9 mouse cellular contexts compared by ENCODE assay signal in genomic region chr3:93446128-93446755, GRCm38 (mm10). TPM values are rescaled to one million over a fixed set of nuclear protein-coding genes. Genes with fewer than 3 reads are reported as not detected.
DNase-seq lines count a peak whose midpoint lies in the region; ATAC-seq and TF ChIP-seq lines count a peak whose summit lies in the region.
"Had no signal": no experiment of that assay in that cellular context is flagged by ENCODE, and none has a peak within 500 bp of the region (broad histone marks: within the 10 kb centered on the region; RNA-seq: fewer than 3 reads in every experiment).

No protein-coding gene starts in this region.

- 1% methylated on average over 54 of the region's 54 CpGs for WGBS in embryonic facial prominence, embryonic 15.5 days
- WGBS in hindbrain, postnatal 0 days: under 1% methylated on average over 54 of the region's 54 CpGs
- 3% methylated on average over 54 of the region's 54 CpGs for WGBS in limb, embryonic 14.5 days
- under 1% methylated on average over 54 of the region's 54 CpGs for WGBS in midbrain, embryonic 16.5 days
- WGBS in thymus, adult 2 months: 3% methylated on average over 54 of the region's 54 CpGs

- no peak for TF ChIP-seq POLR2A in limb, embryonic 14.5 days (IDR thresholded peaks at IDR 0.05; ENCODE audit: borderline replicate concordance, extremely low read depth, insufficient read depth, insufficient read length)
- TF ChIP-seq POLR2A in testis, adult 2 months (IDR thresholded peaks at IDR 0.05; ENCODE audit: control insufficient read depth, low read depth, low read length): no peak
- TF ChIP-seq POLR2A in thymus, adult 2 months (IDR thresholded peaks at IDR 0.05; ENCODE audit: control insufficient read depth, extremely low read depth, insufficient read depth, low read length, poor library complexity): no peak

- ATAC-seq in embryonic facial prominence, embryonic 15.5 days (ENCODE audit: insufficient number of reproducible peaks, low FRiP score, low TSS enrichment, low read depth): no peak
- ATAC-seq in hindbrain, postnatal 0 days: no peak
- ATAC-seq in limb, embryonic 14.5 days (ENCODE audit: low FRiP score, low read depth): no peak
- ATAC-seq in midbrain, embryonic 16.5 days: no peak

- no peak for TF ChIP-seq CTCF in E14TG2a.4 (conservative IDR thresholded peaks at IDR 0.05; ENCODE audit: low read length)
- peak; percentile 47; the same call in 1 of the 2 replicates for TF ChIP-seq CTCF in hindbrain, postnatal 0 days (IDR thresholded peaks at IDR 0.05; ENCODE audit: low read depth)
- TF ChIP-seq CTCF in testis, adult 2 months (IDR thresholded peaks at IDR 0.05; ENCODE audit: control insufficient read depth, insufficient read depth, insufficient replicate concordance, low read depth, low read length): no peak
- TF ChIP-seq CTCF in thymus, adult 2 months (IDR thresholded peaks at IDR 0.05; ENCODE audit: borderline replicate concordance, control insufficient read depth, extremely low read depth, insufficient read depth, low read length, poor library complexity): no peak

- H3K27me3 ChIP-seq in E14TG2a.4 (ENCODE audit: insufficient read depth, low read length): peaks cover 66% of the 10 kb centered on the region
- H3K27me3 ChIP-seq in embryonic facial prominence, embryonic 15.5 days: peaks cover 29% of the 10 kb centered on the region
- peaks cover 21% of the 10 kb centered on the region for H3K27me3 ChIP-seq in hindbrain, postnatal 0 days (ENCODE audit: insufficient read depth, low read length)
- peaks cover 43% of the 10 kb centered on the region for H3K27me3 ChIP-seq in limb, embryonic 14.5 days (ENCODE audit: control insufficient read depth, insufficient read depth, low read length)
- peaks cover 6% of the 10 kb centered on the region; the same call in 1 of the 2 replicates for H3K27me3 ChIP-seq in midbrain, embryonic 16.5 days (ENCODE audit: control insufficient read depth, insufficient read depth, low read depth, low read length)
- peaks cover 4% of the 10 kb centered on the region; the same call in 1 of the 2 replicates for H3K27me3 ChIP-seq in testis, adult 2 months (ENCODE audit: control insufficient read depth, insufficient read depth, low read length)
- peaks cover 23% of the 10 kb centered on the region for H3K27me3 ChIP-seq in thymus, adult 2 months (ENCODE audit: control insufficient read depth, insufficient read depth, low read length)

- H3K9ac ChIP-seq in embryonic facial prominence, embryonic 15.5 days: peak overlapping the region; percentile 21
- peak overlapping the region; percentile 17; the same call in 1 of the 2 replicates for H3K9ac ChIP-seq in hindbrain, postnatal 0 days (replicated peaks; ENCODE audit: low read length)
- H3K9ac ChIP-seq in limb, embryonic 14.5 days (ENCODE audit: low read depth, low read length, severe bottlenecking): 0 out of 2 replicates have a peak overlapping the region, but pooled peaks have one; percentile 44
- peak overlapping the region; percentile 48; the same call in 1 of the 2 replicates for H3K9ac ChIP-seq in midbrain, embryonic 16.5 days (ENCODE audit: low read depth, low read length)

- H3K4me3 ChIP-seq in E14TG2a.4 (replicated peaks; ENCODE audit: low read length): peak overlapping the region; percentile 73
- H3K4me3 ChIP-seq in embryonic facial prominence, embryonic 15.5 days (replicated peaks): peak overlapping the region; percentile 59
- H3K4me3 ChIP-seq in hindbrain, postnatal 0 days (ENCODE audit: low read length): peak overlapping the region; percentile 51
- H3K4me3 ChIP-seq in limb, embryonic 14.5 days (replicated peaks; ENCODE audit: low read length): peak overlapping the region; percentile 57
- peak overlapping the region; percentile 54 for H3K4me3 ChIP-seq in midbrain, embryonic 16.5 days (ENCODE audit: low read depth, low read length)
- H3K4me3 ChIP-seq in testis, adult 2 months (ENCODE audit: control insufficient read depth, low read depth, low read length): peak overlapping the region; percentile 85
- no peak overlapping the region for H3K4me3 ChIP-seq in thymus, adult 2 months (ENCODE audit: control insufficient read depth, insufficient read depth, low read length)

- H3K27ac ChIP-seq in embryonic facial prominence, embryonic 15.5 days (replicated peaks): no peak overlapping the region
- no peak overlapping the region for H3K27ac ChIP-seq in hindbrain, postnatal 0 days
- no peak overlapping the region for H3K27ac ChIP-seq in limb, embryonic 14.5 days (replicated peaks; ENCODE audit: low read depth, low read length)
- no peak overlapping the region for H3K27ac ChIP-seq in midbrain, embryonic 16.5 days (ENCODE audit: low read length)
- no peak overlapping the region for H3K27ac ChIP-seq in testis, adult 2 months (ENCODE audit: control insufficient read depth, insufficient read depth, low read depth, low read length)
- no peak overlapping the region for H3K27ac ChIP-seq in thymus, adult 2 months (ENCODE audit: control insufficient read depth, insufficient read depth, low read length)

- peak overlapping the region; percentile 95 for H3K4me2 ChIP-seq in embryonic facial prominence, embryonic 15.5 days (replicated peaks)
- peak overlapping the region; percentile 92 for H3K4me2 ChIP-seq in hindbrain, postnatal 0 days (ENCODE audit: low read depth, low read length)
- peak overlapping the region; percentile 92 for H3K4me2 ChIP-seq in limb, embryonic 14.5 days (replicated peaks; ENCODE audit: low read depth, low read length, severe bottlenecking)
- H3K4me2 ChIP-seq in midbrain, embryonic 16.5 days (ENCODE audit: low read length): peak overlapping the region; percentile 82

- H3K9me3 ChIP-seq in E14TG2a.4 (ENCODE audit: low read length): no peaks in the 10 kb centered on the region
- H3K9me3 ChIP-seq in embryonic facial prominence, embryonic 15.5 days (replicated peaks): no peaks in the 10 kb centered on the region
- no peaks in the 10 kb centered on the region for H3K9me3 ChIP-seq in hindbrain, postnatal 0 days (ENCODE audit: low read length)
- H3K9me3 ChIP-seq in limb, embryonic 14.5 days (ENCODE audit: control insufficient read depth, low read length): no peaks in the 10 kb centered on the region
- no peaks in the 10 kb centered on the region for H3K9me3 ChIP-seq in midbrain, embryonic 16.5 days (replicated peaks; ENCODE audit: control insufficient read depth, low read length, poor library complexity, severe bottlenecking)

- H3K4me1 ChIP-seq in E14TG2a.4 (replicated peaks; ENCODE audit: low read depth, low read length): peaks cover 34% of the 10 kb centered on the region
- peaks cover 40% of the 10 kb centered on the region for H3K4me1 ChIP-seq in embryonic facial prominence, embryonic 15.5 days
- H3K4me1 ChIP-seq in hindbrain, postnatal 0 days (ENCODE audit: insufficient read depth, low read length): 0 out of 2 replicates have a peak, but pooled peaks cover 4% of the 10 kb centered on the region
- H3K4me1 ChIP-seq in limb, embryonic 14.5 days (ENCODE audit: control insufficient read depth, insufficient read depth, low read length): 0 out of 2 replicates have a peak, but pooled peaks cover 4% of the 10 kb centered on the region
- H3K4me1 ChIP-seq in midbrain, embryonic 16.5 days (ENCODE audit: control insufficient read depth, insufficient read depth, low read length): peaks cover 17% of the 10 kb centered on the region
- peaks cover 27% of the 10 kb centered on the region for H3K4me1 ChIP-seq in testis, adult 2 months (ENCODE audit: control insufficient read depth, insufficient read depth, low read length)
- H3K4me1 ChIP-seq in thymus, adult 2 months (replicated peaks; ENCODE audit: control insufficient read depth, insufficient read depth, low read length): peaks cover 11% of the 10 kb centered on the region

- H3K36me3 ChIP-seq in E14TG2a.4 (ENCODE audit: insufficient read depth, low read length): no peaks in the 10 kb centered on the region
- H3K36me3 ChIP-seq in embryonic facial prominence, embryonic 15.5 days: no peaks in the 10 kb centered on the region
- H3K36me3 ChIP-seq in hindbrain, postnatal 0 days (ENCODE audit: insufficient read depth, low read length): no peaks in the 10 kb centered on the region
- H3K36me3 ChIP-seq in limb, embryonic 14.5 days (ENCODE audit: control insufficient read depth, insufficient read depth, low read length): no peaks in the 10 kb centered on the region
- H3K36me3 ChIP-seq in midbrain, embryonic 16.5 days (ENCODE audit: control insufficient read depth, insufficient read depth, low read length): no peaks in the 10 kb centered on the region
- no peaks in the 10 kb centered on the region for H3K36me3 ChIP-seq in testis, adult 2 months (ENCODE audit: control insufficient read depth, insufficient read depth, low read length)
- no peaks in the 10 kb centered on the region for H3K36me3 ChIP-seq in thymus, adult 2 months (ENCODE audit: control insufficient read depth, insufficient read depth, low read length)

- DNase-seq in adrenal gland, postnatal 10 days: peak; percentile 31
- peak; percentile 69 for DNase-seq in hindbrain, postnatal 0 days (ENCODE audit: low spot score)
- no peak for DNase-seq in limb, embryonic 14.5 days (ENCODE audit: low spot score)
- DNase-seq in thymus, adult 2 months: no peak

RNA-seq across cellular contexts. Expression of gene Tchh, which starts 4.1 kb away (rescaled TPM):
- total RNA-seq in adrenal gland, postnatal 10 days (2021): under 1 TPM; 0.24 TPM
- 21.3 and 45.7 TPM in 2 replicates for polyA plus RNA-seq in embryonic facial prominence, embryonic 15.5 days (2015; fragmentation: Nextera tagmentation; extraction: Ambion mirVana)
- total RNA-seq in hindbrain, postnatal 0 days (2014; rRNA removed): 0.11 and 0.21 TPM in 2 replicates
- polyA plus RNA-seq in hindbrain, postnatal 0 days (2015; fragmentation: Nextera tagmentation; extraction: Ambion mirVana): 2.0 and 2.5 TPM in 2 replicates
- polyA plus RNA-seq in limb, embryonic 14.5 days (2012; rRNA removed): 0.54 and 1.3 TPM in 2 replicates
- 2.5 and 2.6 TPM in 2 replicates for polyA plus RNA-seq in limb, embryonic 14.5 days (2014; fragmentation: Nextera tagmentation; extraction: Ambion mirVana)
- 1.1 and 1.2 TPM in 2 replicates for polyA plus RNA-seq in midbrain, embryonic 16.5 days (2015; fragmentation: Nextera tagmentation; extraction: Ambion mirVana)
- 0.21 and 0.22 TPM in 2 replicates for polyA plus RNA-seq in testis, adult 2 months (2012; rRNA removed)
- 0.14 and 0.22 TPM in 2 replicates for polyA plus RNA-seq in thymus, adult 2 months (2012; rRNA removed)
- total RNA-seq: common myeloid progenitor, adult 5-6 weeks had no signal

RNA-seq across cellular contexts. Expression of gene Tchhl1, which starts 22.3 kb away (rescaled TPM):
- not detected for total RNA-seq in adrenal gland, postnatal 10 days (2021)
- 1.3 and 1.7 TPM in 2 replicates for polyA plus RNA-seq in embryonic facial prominence, embryonic 15.5 days (2015; fragmentation: Nextera tagmentation; extraction: Ambion mirVana)
- not detected in 2 replicates for total RNA-seq in hindbrain, postnatal 0 days (2014; rRNA removed)
- not detected in 2 replicates for polyA plus RNA-seq in hindbrain, postnatal 0 days (2015; fragmentation: Nextera tagmentation; extraction: Ambion mirVana)
- polyA plus RNA-seq in limb, embryonic 14.5 days (2012; rRNA removed): not detected in 2 replicates
- polyA plus RNA-seq in limb, embryonic 14.5 days (2014; fragmentation: Nextera tagmentation; extraction: Ambion mirVana): not detected in 2 replicates
- polyA plus RNA-seq in midbrain, embryonic 16.5 days (2015; fragmentation: Nextera tagmentation; extraction: Ambion mirVana): not detected in 2 replicates
- polyA plus RNA-seq in testis, adult 2 months (2012; rRNA removed): not detected in 2 replicates
- polyA plus RNA-seq in thymus, adult 2 months (2012; rRNA removed): not detected in 2 replicates
- total RNA-seq: common myeloid progenitor, adult 5-6 weeks had no signal

RNA-seq across cellular contexts. Expression of gene Rptn, which starts 52.7 kb away (rescaled TPM):
- not detected for total RNA-seq in adrenal gland, postnatal 10 days (2021)
- polyA plus RNA-seq in embryonic facial prominence, embryonic 15.5 days (2015; fragmentation: Nextera tagmentation; extraction: Ambion mirVana): 18.8 and 22.8 TPM in 2 replicates
- 0.05 TPM in 1 of 2 replicates, not detected in the other for total RNA-seq in hindbrain, postnatal 0 days (2014; rRNA removed)
- polyA plus RNA-seq in hindbrain, postnatal 0 days (2015; fragmentation: Nextera tagmentation; extraction: Ambion mirVana): not detected in 2 replicates
- polyA plus RNA-seq in limb, embryonic 14.5 days (2012; rRNA removed): not detected in 2 replicates
- not detected in 2 replicates for polyA plus RNA-seq in limb, embryonic 14.5 days (2014; fragmentation: Nextera tagmentation; extraction: Ambion mirVana)
- not detected in 2 replicates for polyA plus RNA-seq in midbrain, embryonic 16.5 days (2015; fragmentation: Nextera tagmentation; extraction: Ambion mirVana)
- not detected in 2 replicates for polyA plus RNA-seq in testis, adult 2 months (2012; rRNA removed)
- polyA plus RNA-seq in thymus, adult 2 months (2012; rRNA removed): 1.5 and 1.6 TPM in 2 replicates
- total RNA-seq: common myeloid progenitor, adult 5-6 weeks had no signal

Comparison
In these comparisons a context has a peak if more than half of its experiments do, and no peak if none do; other contexts are left out.
1. DNase-seq: peak in adrenal gland, postnatal 10 days (single experiment) and hindbrain, postnatal 0 days (single experiment); none in limb, embryonic 14.5 days (single experiment) and thymus, adult 2 months (single experiment).
2. Peak in every context shown above with its lines, with median percentiles within 50 percentile points of each other: H3K4me2 ChIP-seq and H3K9ac ChIP-seq.